Mouse (Mus musculus): ENCODE measurements around the gene Arvcf.

Arvcf gene

GRCm38 (mm10) chr16:18347931-18348600 lies at the start of gene Arvcf, which contains the start of gene Tango2:
TSS of gene Arvcf (plus strand) at chr16:18348182.
TSS of gene Tango2 (minus strand) at chr16:18348103.
- in situ Hi-C loops (cut with MboI, MseI), result no loop called here

GRCm38 (mm10) chr16:18308159-18308558 lies 39.8 kb upstream of the Arvcf start:
- in situ Hi-C loops (cut with MboI, MseI), result no loop called here

GRCm38 (mm10) chr16:18318992-18319391 lies 29.0 kb upstream of the Arvcf start:
- in situ Hi-C loops (cut with MboI, MseI), result no loop called here

- in situ Hi-C loops (cut with MboI, MseI), result no loop called here
Observed at GRCm38 (mm10) chr16:18321443-18321842, 26.5 kb upstream of the Arvcf start.

- in situ Hi-C loops (cut with MboI, MseI), result no loop called here
Observed at GRCm38 (mm10) chr16:18323460-18323859, 24.5 kb upstream of the Arvcf start.

GRCm38 (mm10) chr16:18324031-18324430 lies 24.0 kb upstream of the Arvcf start:
- in situ Hi-C loops (cut with MboI, MseI), result no loop called here

GRCm38 (mm10) chr16:18325741-18326140 lies 22.2 kb upstream of the Arvcf start:
- in situ Hi-C loops (cut with MboI, MseI), result no loop called here

- in situ Hi-C loops (cut with MboI, MseI), result no loop called here
Observed at GRCm38 (mm10) chr16:18327936-18328335, 20.0 kb upstream of the Arvcf start.

GRCm38 (mm10) chr16:18328524-18328923 lies 19.5 kb upstream of the Arvcf start:
- in situ Hi-C loops (cut with MboI, MseI), result no loop called here

GRCm38 (mm10) chr16:18333976-18334375 lies 14.0 kb upstream of the Arvcf start:
- in situ Hi-C loops (cut with MboI, MseI), result no loop called here

- in situ Hi-C loops (cut with MboI, MseI), result no loop called here
Observed at GRCm38 (mm10) chr16:18335981-18336380, 12.0 kb upstream of the Arvcf start.

GRCm38 (mm10) chr16:18337261-18337660 lies 10.7 kb upstream of the Arvcf start:
- in situ Hi-C loops (cut with MboI, MseI), result no loop called here

GRCm38 (mm10) chr16:18339866-18340265 lies 8.1 kb upstream of the Arvcf start:
- in situ Hi-C loops (cut with MboI, MseI), result no loop called here

- in situ Hi-C loops (cut with MboI, MseI), result no loop called here
Observed at GRCm38 (mm10) chr16:18341605-18342004, 6.4 kb upstream of the Arvcf start.

- in situ Hi-C loops (cut with MboI, MseI), result no loop called here
Observed at GRCm38 (mm10) chr16:18342076-18342475, 5.9 kb upstream of the Arvcf start.

GRCm38 (mm10) chr16:18342650-18343570 lies 5.1 kb upstream of the Arvcf start:
- in situ Hi-C loops (cut with MboI, MseI), result no loop called here

- in situ Hi-C loops (cut with MboI, MseI), result no loop called here
Observed at GRCm38 (mm10) chr16:18343778-18344177, 4.2 kb upstream of the Arvcf start.

- in situ Hi-C loops (cut with MboI, MseI), result no loop called here
Observed at GRCm38 (mm10) chr16:18345243-18345642, 2.7 kb upstream of the Arvcf start.

GRCm38 (mm10) chr16:18348601-18349175 lies 706 bp downstream of the Arvcf start:
- in situ Hi-C loops (cut with MboI, MseI), result no loop called here

GRCm38 (mm10) chr16:18349761-18350325 lies 1.9 kb downstream of the Arvcf start:
- in situ Hi-C loops (cut with MboI, MseI), result no loop called here

- in situ Hi-C loops (cut with MboI, MseI), result no loop called here
Observed at GRCm38 (mm10) chr16:18351313-18352055, 3.5 kb downstream of the Arvcf start.
